Mouse (Mus musculus): ENCODE data around the gene Gata3. TPM values are rescaled to one million over a fixed set of nuclear protein-coding genes. Genes with fewer than 3 reads are reported as not detected.

Gata3 gene
- total RNA-seq (2014; fragmentation: Nextera tagmentation) (13.5 and 19.2 TPM in 2 replicates), total RNA-seq (2017) (1.9 TPM in 2 replicates), polyA plus RNA-seq (2012) (17.8 and 18.4 TPM in 2 replicates)

DNA sequence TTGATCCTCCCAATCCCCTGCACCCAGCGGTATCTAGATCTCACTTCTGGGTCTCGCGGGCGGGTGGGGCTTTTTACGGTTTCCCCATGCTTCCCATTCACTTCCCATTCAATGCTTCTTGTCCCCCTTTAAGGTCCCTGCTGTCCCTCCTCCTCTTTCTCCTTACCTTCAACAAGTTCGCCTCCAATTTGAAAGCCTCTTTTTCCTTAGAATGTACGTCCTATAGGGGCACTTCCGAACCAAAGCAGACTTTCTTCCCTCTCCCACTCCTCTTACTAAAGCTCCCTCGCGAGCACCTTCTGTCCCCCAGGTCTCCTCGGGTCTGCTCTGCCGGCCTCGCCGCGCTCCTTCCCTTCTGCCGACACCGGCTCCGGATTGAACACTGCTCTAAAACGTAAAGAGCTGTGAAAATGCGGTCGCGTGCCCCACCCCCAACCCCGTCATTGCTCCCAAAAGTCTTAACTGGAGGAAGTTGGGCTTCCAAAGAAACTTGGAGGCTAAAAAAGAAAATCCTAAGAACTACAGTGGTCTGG lies at the start of gene Gata3:
Gene Gata3, minus strand, starts transcription at position 384 of the 533 bp plus-strand sequence.
- TF ChIP-seq TAL1 (conservative IDR thresholded peaks at IDR 0.05; ENCODE audit: low read depth, low read length) (no peak), POLR2AphosphoS5 (IDR thresholded peaks at IDR 0.05; ENCODE audit: insufficient replicate concordance, low read depth, low read length) (no peak), GATA1 (IDR thresholded peaks at IDR 0.05; ENCODE audit: borderline replicate concordance, low read length) (no peak), GATA2 (IDR thresholded peaks at IDR 0.05; ENCODE audit: borderline replicate concordance, low read depth, low read length) (no peak), CTCF (IDR thresholded peaks at IDR 0.05; ENCODE audit: low read depth, low read length) (no peak)
- Histone ChIP-seq H3K9me3 (replicated peaks) (no peaks in the 10 kb centered on the region), H3K36me3 (replicated peaks) (peaks cover 15% of the 10 kb centered on the region), H3K27me3 (ENCODE audit: insufficient read depth, low read length) (peaks cover 7% of the 10 kb centered on the region), H3K4me1 (ENCODE audit: insufficient read depth, low read depth, low read length) (peaks cover 88% of the 10 kb centered on the region), H3K4me3 (ENCODE audit: low read depth, low read length) (peak within 1 kb of the TSS; percentile 76)
- ATAC-seq (ENCODE audit: extremely low read depth, insufficient number of reproducible peaks, low FRiP score, poor library complexity, severe bottlenecking) (no peak), DNase-seq (ENCODE audit: low spot score) (peak; percentile 39)

DNA sequence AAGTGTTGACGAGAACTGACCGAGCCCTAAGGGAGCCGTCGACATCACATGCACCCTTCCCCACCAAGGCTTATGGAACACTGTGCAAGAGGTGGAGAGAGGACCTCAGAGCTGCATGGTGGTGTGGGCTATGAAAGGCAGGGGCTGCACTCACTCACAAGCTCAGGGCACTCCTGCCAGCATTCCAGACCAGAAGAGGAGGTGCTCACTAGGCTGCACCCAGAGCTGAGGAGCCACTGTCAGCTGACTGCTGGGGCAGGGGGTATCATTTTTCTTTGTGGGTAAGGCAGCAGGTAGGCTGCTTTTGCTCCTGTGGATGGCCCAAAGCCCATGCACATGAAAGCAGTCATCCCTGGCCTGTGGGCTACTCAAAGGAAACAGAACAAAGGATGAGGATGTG lies 49.4 kb upstream of the Gata3 start:
- H3K9me3 ChIP-seq (replicated peaks) = no peaks in the 10 kb centered on the region
- H3K36me3 ChIP-seq (replicated peaks) = peaks cover 64% of the 10 kb centered on the region
- H3K4me3 ChIP-seq (ENCODE audit: low read depth, low read length) = no peak overlapping the region
- no peaks in the 10 kb centered on the region for H3K27me3 ChIP-seq (ENCODE audit: insufficient read depth, low read length)
- ATAC-seq (ENCODE audit: extremely low read depth, insufficient number of reproducible peaks, low FRiP score, poor library complexity, severe bottlenecking) (no peak), DNase-seq (ENCODE audit: low spot score) (no peak)
- H3K4me1 ChIP-seq (ENCODE audit: insufficient read depth, low read depth, low read length) = no peaks in the 10 kb centered on the region
- TF ChIP-seq POLR2AphosphoS5 (IDR thresholded peaks at IDR 0.05; ENCODE audit: insufficient replicate concordance, low read depth, low read length) (no peak), GATA2 (IDR thresholded peaks at IDR 0.05; ENCODE audit: borderline replicate concordance, low read depth, low read length) (no peak), TAL1 (conservative IDR thresholded peaks at IDR 0.05; ENCODE audit: low read depth, low read length) (no peak), GATA1 (IDR thresholded peaks at IDR 0.05; ENCODE audit: borderline replicate concordance, low read length) (no peak), CTCF (IDR thresholded peaks at IDR 0.05; ENCODE audit: low read depth, low read length) (no peak)

DNA sequence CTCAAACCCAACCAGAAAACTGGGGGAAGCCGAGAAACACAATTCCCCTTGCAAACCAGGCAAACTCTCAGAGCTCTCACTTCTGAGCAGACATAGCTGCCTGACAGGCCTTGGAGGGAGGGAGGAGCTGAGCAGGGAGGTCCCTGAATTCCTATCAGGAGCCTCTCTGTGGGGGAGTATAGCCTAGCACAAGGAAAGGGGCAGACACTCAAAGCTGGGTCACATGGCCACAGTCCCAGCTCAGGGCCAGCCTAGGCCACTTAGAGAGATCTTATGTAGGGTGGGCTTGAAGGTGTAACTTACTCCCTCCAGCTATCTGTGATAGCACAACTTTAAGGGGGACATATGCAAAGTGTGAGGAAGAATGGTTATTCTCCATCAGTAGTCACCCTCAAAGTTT lies 46.1 kb upstream of the Gata3 start:
- ATAC-seq (ENCODE audit: extremely low read depth, insufficient number of reproducible peaks, low FRiP score, poor library complexity, severe bottlenecking) (no peak), DNase-seq (ENCODE audit: low spot score) (no peak)
- TF ChIP-seq CTCF (IDR thresholded peaks at IDR 0.05; ENCODE audit: low read depth, low read length) (no peak), GATA2 (IDR thresholded peaks at IDR 0.05; ENCODE audit: borderline replicate concordance, low read depth, low read length) (no peak), GATA1 (IDR thresholded peaks at IDR 0.05; ENCODE audit: borderline replicate concordance, low read length) (no peak), POLR2AphosphoS5 (IDR thresholded peaks at IDR 0.05; ENCODE audit: insufficient replicate concordance, low read depth, low read length) (no peak), TAL1 (conservative IDR thresholded peaks at IDR 0.05; ENCODE audit: low read depth, low read length) (no peak)
- Histone ChIP-seq H3K4me1 (ENCODE audit: insufficient read depth, low read depth, low read length) (no peaks in the 10 kb centered on the region), H3K27me3 (ENCODE audit: insufficient read depth, low read length) (no peaks in the 10 kb centered on the region), H3K4me3 (ENCODE audit: low read depth, low read length) (no peak overlapping the region), H3K36me3 (replicated peaks) (peaks cover 66% of the 10 kb centered on the region), H3K9me3 (replicated peaks) (no peaks in the 10 kb centered on the region)

DNA sequence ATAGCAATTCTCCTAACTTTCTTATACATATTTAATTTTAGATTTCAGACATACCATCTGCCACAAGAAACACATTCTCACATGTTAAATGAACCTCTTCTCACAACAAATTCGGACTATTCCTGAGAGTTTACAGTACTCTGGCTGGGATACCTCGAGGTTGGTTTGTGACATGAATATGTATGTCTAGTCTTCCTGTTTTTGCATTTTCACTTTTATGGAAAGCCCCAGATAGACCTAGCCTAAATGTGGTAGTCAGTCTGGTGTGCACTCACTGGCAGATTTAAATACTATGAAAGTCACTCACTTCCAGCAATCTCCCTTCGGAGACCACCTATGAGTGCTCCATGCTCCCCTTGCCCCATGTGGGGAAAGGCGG lies 37.1 kb upstream of the Gata3 start:
- Histone ChIP-seq H3K27me3 (ENCODE audit: insufficient read depth, low read length) (no peaks in the 10 kb centered on the region), H3K36me3 (replicated peaks) (peaks cover 60% of the 10 kb centered on the region), H3K9me3 (replicated peaks) (no peaks in the 10 kb centered on the region), H3K4me3 (ENCODE audit: low read depth, low read length) (no peak overlapping the region), H3K4me1 (ENCODE audit: insufficient read depth, low read depth, low read length) (peaks cover 5% of the 10 kb centered on the region; the same call in 1 of the 2 replicates)
- DNase-seq (ENCODE audit: low spot score) = no peak
- TF ChIP-seq GATA1 (IDR thresholded peaks at IDR 0.05; ENCODE audit: borderline replicate concordance, low read length) (no peak), TAL1 (conservative IDR thresholded peaks at IDR 0.05; ENCODE audit: low read depth, low read length) (no peak), GATA2 (IDR thresholded peaks at IDR 0.05; ENCODE audit: borderline replicate concordance, low read depth, low read length) (no peak), CTCF (IDR thresholded peaks at IDR 0.05; ENCODE audit: low read depth, low read length) (no peak), POLR2AphosphoS5 (IDR thresholded peaks at IDR 0.05; ENCODE audit: insufficient replicate concordance, low read depth, low read length) (no peak)
- no peak for ATAC-seq (ENCODE audit: extremely low read depth, insufficient number of reproducible peaks, low FRiP score, poor library complexity, severe bottlenecking)

DNA sequence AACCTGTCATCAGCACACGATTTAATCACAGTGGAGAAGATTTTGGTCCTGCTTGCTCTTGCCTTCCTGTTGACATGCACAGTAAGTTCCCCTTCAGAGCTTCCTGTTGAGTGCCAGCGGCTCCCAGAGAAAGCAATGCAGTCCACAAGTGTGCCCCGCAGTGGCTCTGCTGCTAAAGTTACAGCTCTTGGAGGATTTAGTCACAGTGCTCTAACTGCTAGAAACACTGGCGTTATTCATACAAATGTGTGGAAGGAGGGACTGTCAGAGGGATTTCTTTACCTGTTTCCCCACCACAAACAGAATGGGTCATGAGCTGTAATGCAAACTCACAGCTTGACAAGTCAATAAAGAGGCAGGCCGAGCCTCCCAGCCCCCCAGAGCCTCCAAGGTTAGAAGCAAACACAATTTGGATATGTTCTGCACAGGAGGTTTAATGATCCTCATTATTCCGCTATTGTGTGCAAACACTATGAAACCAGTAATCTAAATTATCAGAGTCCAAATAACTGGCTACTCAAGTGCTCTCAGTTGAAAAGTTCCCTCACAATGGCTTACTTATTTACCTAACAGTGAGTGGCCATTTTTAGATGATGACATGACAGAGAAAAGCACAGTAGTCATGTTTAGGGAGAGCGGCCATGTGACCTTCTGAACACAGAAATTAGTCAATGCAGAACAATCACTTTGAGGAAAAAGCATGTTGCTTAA lies 36.5 kb upstream of the Gata3 start:
- peaks cover 6% of the 10 kb centered on the region; the same call in 1 of the 2 replicates for H3K4me1 ChIP-seq (ENCODE audit: insufficient read depth, low read depth, low read length)
- no peak for ATAC-seq (ENCODE audit: extremely low read depth, insufficient number of reproducible peaks, low FRiP score, poor library complexity, severe bottlenecking)

DNA sequence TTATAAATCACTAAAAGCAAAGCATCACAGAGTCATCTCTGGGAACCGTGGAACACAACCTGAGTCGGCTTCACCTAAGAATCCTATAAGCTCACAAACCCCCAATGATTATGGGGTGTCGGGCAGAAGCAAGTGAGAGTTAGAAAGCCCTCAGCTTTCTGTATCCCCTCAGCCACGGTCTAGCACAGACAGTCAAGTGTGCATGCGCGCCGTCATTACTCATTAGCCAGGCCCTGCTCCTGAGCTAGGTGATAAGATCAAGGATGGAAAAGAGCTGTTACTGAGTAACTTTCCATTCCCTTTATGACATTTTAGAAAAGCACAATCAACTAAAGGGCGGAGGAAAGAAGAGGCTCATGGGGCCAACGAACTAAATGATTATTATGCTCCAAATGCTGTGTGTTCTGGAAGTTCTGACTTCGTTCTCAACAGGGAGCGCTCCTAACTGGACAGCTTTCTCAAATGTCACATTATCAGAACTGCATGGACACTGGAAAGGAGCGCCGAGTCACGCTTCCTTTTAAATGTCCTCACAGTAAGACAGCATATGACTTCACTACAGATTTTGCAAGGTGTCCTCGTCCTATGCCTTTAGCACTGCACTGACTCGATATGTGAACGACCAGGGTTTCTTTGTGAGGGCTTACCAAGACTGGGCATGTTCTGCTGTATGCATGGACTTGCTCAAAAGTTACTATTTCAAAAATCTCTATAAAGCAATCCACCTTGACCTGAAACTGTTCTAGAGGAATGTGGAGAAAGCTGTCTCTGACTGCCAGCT lies 29.0 kb upstream of the Gata3 start:
- no peak for TF ChIP-seq GATA1 (IDR thresholded peaks at IDR 0.05; ENCODE audit: borderline replicate concordance, low read length)
- no peak for TF ChIP-seq POLR2AphosphoS5 (IDR thresholded peaks at IDR 0.05; ENCODE audit: insufficient replicate concordance, low read depth, low read length)

More for the DNA sequence above, 36.5 kb upstream of the Gata3 start:
- Histone ChIP-seq H3K27me3 (ENCODE audit: insufficient read depth, low read length) (no peaks in the 10 kb centered on the region), H3K4me3 (ENCODE audit: low read depth, low read length) (no peak overlapping the region), H3K36me3 (replicated peaks) (peaks cover 57% of the 10 kb centered on the region), H3K9me3 (replicated peaks) (no peaks in the 10 kb centered on the region)
- no peak for DNase-seq (ENCODE audit: low spot score)
- no peak for TF ChIP-seq POLR2AphosphoS5 (IDR thresholded peaks at IDR 0.05; ENCODE audit: insufficient replicate concordance, low read depth, low read length)

More for the DNA sequence above, 29.0 kb upstream of the Gata3 start:
- ATAC-seq (ENCODE audit: extremely low read depth, insufficient number of reproducible peaks, low FRiP score, poor library complexity, severe bottlenecking) = no peak
- Histone ChIP-seq H3K4me1 (ENCODE audit: insufficient read depth, low read depth, low read length) (peaks cover 8% of the 10 kb centered on the region; the same call in 1 of the 2 replicates), H3K36me3 (replicated peaks) (peaks cover 74% of the 10 kb centered on the region), H3K27me3 (ENCODE audit: insufficient read depth, low read length) (no peaks in the 10 kb centered on the region), H3K9me3 (replicated peaks) (no peaks in the 10 kb centered on the region), H3K4me3 (ENCODE audit: low read depth, low read length) (no peak overlapping the region)
- DNase-seq (ENCODE audit: low spot score) = no peak

Measured in G1E (cell line).